Mouse (Mus musculus) hindbrain, embryonic 12.5 days (tissue): ENCODE results near the gene R3hdm2. TPM values are rescaled to one million over a fixed set of nuclear protein-coding genes. Genes with fewer than 3 reads are reported as not detected.

Experiments used
- ATAC-seq: fragments of 200-750 bp; cut with Nextera tagmentation; 2 replicates; pipeline ENCODE4 v1.8.0; 2017; ENCODE audit warnings: moderate TSS enrichment; ENCODE audit not compliant: low FRiP score
- H3K27ac ChIP-seq: fragments of 300-500 bp; sonication (generic); 2 replicates; pipeline ENCODE4 v1.5.1; 2016; ENCODE audit warnings: mild to moderate bottlenecking
- H3K27me3 ChIP-seq: fragments of 300-500 bp; sonication (generic); 2 replicates; pipeline ENCODE4 v1.6.1; 2016; ENCODE audit warnings: mild to moderate bottlenecking
- H3K36me3 ChIP-seq: fragments of 300-500 bp; sonication (generic); 2 replicates; pipeline ENCODE4 v1.6.1; 2016; ENCODE audit warnings: mild to moderate bottlenecking
- H3K4me1 ChIP-seq: fragments of 300-500 bp; sonication (generic); 2 replicates; pipeline ENCODE4 v1.6.1; 2016
- H3K4me2 ChIP-seq: fragments of 300-500 bp; sonication (generic); replicated peaks from 2 replicates; pipeline ENCODE4 v1.6.1; 2016; ENCODE audit warnings: mild to moderate bottlenecking
- H3K4me3 ChIP-seq: fragments of 300-500 bp; sonication (generic); 2 replicates; pipeline ENCODE4 v1.5.1; 2016; ENCODE audit warnings: mild to moderate bottlenecking
- H3K9ac ChIP-seq: fragments of 300-500 bp; sonication (generic); 2 replicates; pipeline ENCODE4 v1.6.1; 2016; ENCODE audit warnings: mild to moderate bottlenecking, moderate library complexity
- H3K9me3 ChIP-seq: fragments of 300-500 bp; sonication (generic); replicated peaks from 2 replicates; pipeline ENCODE4 v1.6.1; 2016; ENCODE audit warnings: mild to moderate bottlenecking
- WGBS: fragments of 180-500 bp; shearing (Covaris S2); methylation state at CpG from one replicate; pipeline ENCODE4 v1.1.7; 2016; 5-methylcytosine and 5-hydroxymethylcytosine counted together
- polyA plus RNA-seq: library from polyadenylated mRNA; unstranded; fragments of >200 nt; fragmentation: Nextera tagmentation; extraction: Ambion mirVana; gene quantifications from 2 replicates; pipeline ENCODE4 v1.2.1, GENCODE M21; 2016

The R3hdm2 gene
- polyA plus RNA-seq, 1 experiment from 2014 or later: 39.1 TPM

GRCm38 (mm10) chr10:127432466-127432865 lies 52.3 kb downstream of the R3hdm2 start:
- no peak overlapping the region for H3K9ac ChIP-seq
- ATAC-seq: no peak
- no peak overlapping the region for H3K27ac ChIP-seq
- H3K4me1 ChIP-seq: no peaks in the 10 kb centered on the region
- no peak overlapping the region for H3K4me2 ChIP-seq
- no peaks in the 10 kb centered on the region for H3K36me3 ChIP-seq
- 94% methylated on average over 4 of the region's 4 CpGs for WGBS
- no peaks in the 10 kb centered on the region for H3K27me3 ChIP-seq
- no peaks in the 10 kb centered on the region for H3K9me3 ChIP-seq
- no peak overlapping the region for H3K4me3 ChIP-seq

- Histone ChIP-seq H3K36me3 (no peaks in the 10 kb centered on the region), H3K27ac (no peak overlapping the region), H3K27me3 (no peaks in the 10 kb centered on the region), H3K9ac (no peak overlapping the region), H3K9me3 (no peaks in the 10 kb centered on the region), H3K4me1 (no peaks in the 10 kb centered on the region), H3K4me2 (no peak overlapping the region), H3K4me3 (no peak overlapping the region)
- ATAC-seq: no peak
- WGBS: 87% methylated on average over 5 of the region's 5 CpGs
Observed at GRCm38 (mm10) chr10:127437354-127438113, 57.4 kb downstream of the R3hdm2 start.

- no peak for ATAC-seq
Observed at GRCm38 (mm10) chr10:127453701-127454100, 73.6 kb downstream of the R3hdm2 start.

GRCm38 (mm10) chr10:127462411-127463096 lies 82.4 kb downstream of the R3hdm2 start:
- H3K4me1 ChIP-seq: no peaks in the 10 kb centered on the region
- WGBS: 71% methylated on average over 5 of the region's 5 CpGs
- H3K27me3 ChIP-seq: no peaks in the 10 kb centered on the region
- H3K9me3 ChIP-seq: no peaks in the 10 kb centered on the region
- no peak overlapping the region for H3K27ac ChIP-seq
- H3K4me2 ChIP-seq: no peak overlapping the region
- no peak overlapping the region for H3K4me3 ChIP-seq
- peaks cover 73% of the 10 kb centered on the region for H3K36me3 ChIP-seq
- no peak overlapping the region for H3K9ac ChIP-seq
- ATAC-seq: no peak

More at GRCm38 (mm10) chr10:127453701-127454100, 73.6 kb downstream of the R3hdm2 start:
- no peaks in the 10 kb centered on the region for H3K4me1 ChIP-seq
- no peak overlapping the region for H3K4me3 ChIP-seq
- H3K27me3 ChIP-seq: no peaks in the 10 kb centered on the region
- H3K4me2 ChIP-seq: no peak overlapping the region
- no peak overlapping the region for H3K9ac ChIP-seq
- peaks cover 65% of the 10 kb centered on the region for H3K36me3 ChIP-seq
- no peak overlapping the region for H3K27ac ChIP-seq
- WGBS: 93% methylated on average over 1 of the region's 1 CpGs
- H3K9me3 ChIP-seq: no peaks in the 10 kb centered on the region

GRCm38 (mm10) chr10:127471281-127471988 lies 91.3 kb downstream of the R3hdm2 start:
- Histone ChIP-seq H3K27ac (no peak overlapping the region), H3K4me1 (peaks cover 4% of the 10 kb centered on the region; the same call in 1 of the 2 replicates), H3K9ac (no peak overlapping the region), H3K9me3 (no peaks in the 10 kb centered on the region), H3K4me3 (no peak overlapping the region), H3K4me2 (no peak overlapping the region), H3K27me3 (no peaks in the 10 kb centered on the region), H3K36me3 (peaks cover 43% of the 10 kb centered on the region)
- ATAC-seq: no peak
- WGBS: 61% methylated on average over 15 of the region's 15 CpGs

GRCm38 (mm10) chr10:127472722-127473121 lies 92.6 kb downstream of the R3hdm2 start:
- 83% methylated on average over 9 of the region's 9 CpGs for WGBS

GRCm38 (mm10) chr10:127475175-127475574 lies 95.0 kb downstream of the R3hdm2 start:
- 94% methylated on average over 4 of the region's 4 CpGs for WGBS
- Histone ChIP-seq H3K4me1 (peaks cover 4% of the 10 kb centered on the region; the same call in 1 of the 2 replicates), H3K27ac (no peak overlapping the region), H3K9ac (no peak overlapping the region), H3K27me3 (no peaks in the 10 kb centered on the region), H3K36me3 (peaks cover 45% of the 10 kb centered on the region), H3K4me3 (no peak overlapping the region), H3K4me2 (no peak overlapping the region), H3K9me3 (no peaks in the 10 kb centered on the region)
- ATAC-seq: no peak

More at GRCm38 (mm10) chr10:127472722-127473121, 92.6 kb downstream of the R3hdm2 start:
- no peak for ATAC-seq
- H3K4me3 ChIP-seq: no peak overlapping the region
- peaks cover 4% of the 10 kb centered on the region; the same call in 1 of the 2 replicates for H3K4me1 ChIP-seq
- no peak overlapping the region for H3K4me2 ChIP-seq
- H3K9me3 ChIP-seq: no peaks in the 10 kb centered on the region
- no peaks in the 10 kb centered on the region for H3K27me3 ChIP-seq
- H3K9ac ChIP-seq: no peak overlapping the region
- no peak overlapping the region for H3K27ac ChIP-seq
- peaks cover 49% of the 10 kb centered on the region for H3K36me3 ChIP-seq

- ATAC-seq: no peak
- 84% methylated on average over 3 of the region's 3 CpGs for WGBS
Observed at GRCm38 (mm10) chr10:127476541-127476940, 96.4 kb downstream of the R3hdm2 start.

GRCm38 (mm10) chr10:127477301-127477700 lies 97.2 kb downstream of the R3hdm2 start:
- H3K9ac ChIP-seq: no peak overlapping the region
- 82% methylated on average over 7 of the region's 7 CpGs for WGBS

More at GRCm38 (mm10) chr10:127476541-127476940, 96.4 kb downstream of the R3hdm2 start:
- H3K4me3 ChIP-seq: no peak overlapping the region
- H3K27ac ChIP-seq: no peak overlapping the region
- H3K9ac ChIP-seq: no peak overlapping the region
- H3K4me1 ChIP-seq: peaks cover 3% of the 10 kb centered on the region; the same call in 1 of the 2 replicates
- H3K27me3 ChIP-seq: no peaks in the 10 kb centered on the region
- H3K9me3 ChIP-seq: no peaks in the 10 kb centered on the region
- no peak overlapping the region for H3K4me2 ChIP-seq
- H3K36me3 ChIP-seq: peaks cover 40% of the 10 kb centered on the region

GRCm38 (mm10) chr10:127479131-127479530 lies 99.0 kb downstream of the R3hdm2 start:
- H3K27ac ChIP-seq: no peak overlapping the region
- H3K27me3 ChIP-seq: no peaks in the 10 kb centered on the region
- 93% methylated on average over 4 of the region's 4 CpGs for WGBS
- no peak for ATAC-seq
- peaks cover 39% of the 10 kb centered on the region for H3K36me3 ChIP-seq
- no peaks in the 10 kb centered on the region for H3K4me1 ChIP-seq
- no peak overlapping the region for H3K9ac ChIP-seq
- H3K4me2 ChIP-seq: no peak overlapping the region
- H3K4me3 ChIP-seq: no peak overlapping the region
- no peaks in the 10 kb centered on the region for H3K9me3 ChIP-seq

More at GRCm38 (mm10) chr10:127477301-127477700, 97.2 kb downstream of the R3hdm2 start:
- H3K4me1 ChIP-seq: no peaks in the 10 kb centered on the region
- peaks cover 37% of the 10 kb centered on the region for H3K36me3 ChIP-seq
- H3K9me3 ChIP-seq: no peaks in the 10 kb centered on the region
- H3K27me3 ChIP-seq: no peaks in the 10 kb centered on the region
- no peak overlapping the region for H3K4me3 ChIP-seq
- no peak overlapping the region; the same call in 1 of the 2 replicates for H3K27ac ChIP-seq
- ATAC-seq: no peak
- no peak overlapping the region for H3K4me2 ChIP-seq

- H3K27ac ChIP-seq: no peak overlapping the region
- WGBS: 89% methylated on average over 19 of the region's 19 CpGs
- H3K4me3 ChIP-seq: no peak overlapping the region
- H3K9ac ChIP-seq: no peak overlapping the region
- H3K4me2 ChIP-seq: no peak overlapping the region
- H3K36me3 ChIP-seq: peaks cover 53% of the 10 kb centered on the region
- no peaks in the 10 kb centered on the region for H3K4me1 ChIP-seq
- H3K9me3 ChIP-seq: no peaks in the 10 kb centered on the region
- ATAC-seq: no peak
- H3K27me3 ChIP-seq: no peaks in the 10 kb centered on the region
Observed at GRCm38 (mm10) chr10:127480833-127481813, 101.0 kb downstream of the R3hdm2 start.
